Mouse (Mus musculus) C2C12 (cell line): ENCODE measurements at regions not wholly inside any gene's neighbourhood (a gene's known extent, or its start where the extent isn't known, plus 50 kb on each side); places are given as distances from the start of the nearest gene placed in this dataset.

Source experiments
- CEBPB ChIP-seq: IDR thresholded peaks from one replicate; pipeline ENCODE4 v1.6.1; 2011; ENCODE audit warnings: low read depth, mild to moderate bottlenecking, control low read depth, moderate library complexity
- CTCF ChIP-seq: IDR thresholded peaks from one replicate; pipeline ENCODE4 v1.5.1; 2011; ENCODE audit not compliant: control insufficient read depth, insufficient read depth, insufficient read length
- FOSL1 ChIP-seq: IDR thresholded peaks from one replicate; pipeline ENCODE4 v1.8.0; 2011; ENCODE audit warnings: mild to moderate bottlenecking, low read length; ENCODE audit not compliant: poor library complexity, insufficient read depth, severe bottlenecking
- MAX ChIP-seq: IDR thresholded peaks from one replicate; pipeline ENCODE4 v1.6.1; 2011; ENCODE audit warnings: mild to moderate bottlenecking, control low read depth
- MYOD1 ChIP-seq: IDR thresholded peaks from one replicate; pipeline ENCODE4 v1.6.1; 2011; ENCODE audit warnings: low read depth; ENCODE audit not compliant: control insufficient read depth, insufficient read length
- USF1 ChIP-seq: IDR thresholded peaks from one replicate; pipeline ENCODE4 v1.6.1; 2011; ENCODE audit warnings: low read depth, mild to moderate bottlenecking, control low read depth, moderate library complexity

- TF ChIP-seq CTCF: no peak
- no peak for TF ChIP-seq CEBPB
- no peak for TF ChIP-seq USF1
- TF ChIP-seq MAX: no peak
- TF ChIP-seq FOSL1: no peak
- no peak for TF ChIP-seq MYOD1
Observed at GRCm38 (mm10) chr2:173338671-173339070, 62.3 kb upstream of the Pmepa1 start.
